Mouse (Mus musculus): ENCODE results near the gene Ror1.

The Ror1 gene

DNA sequence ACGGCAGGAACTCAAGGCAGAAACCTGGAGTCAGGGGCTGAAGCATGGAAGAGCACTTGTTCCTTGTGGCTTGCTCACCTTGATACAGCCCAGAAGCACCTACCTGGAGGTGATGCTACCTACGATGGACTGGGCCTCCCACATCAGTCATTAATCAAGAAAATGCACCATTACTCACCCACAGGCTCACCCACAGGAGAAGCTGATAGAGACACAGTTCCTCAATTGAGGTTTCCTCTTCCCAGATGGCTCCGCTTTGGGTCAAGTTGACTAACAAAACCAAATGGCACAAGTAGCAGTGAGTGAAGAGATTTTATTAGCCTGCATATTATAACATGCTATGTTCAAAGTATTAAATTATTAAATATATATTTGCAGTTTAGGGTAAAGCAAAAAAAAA is 392.9 kb downstream of the Ror1 start:
- no peak for DNase-seq (ENCODE audit: low spot score in 2 of 2)

All from spleen, postnatal 4 days (tissue).